Comparison of ENCODE assay signal across 11 mouse cellular contexts in the genomic region with DNA sequence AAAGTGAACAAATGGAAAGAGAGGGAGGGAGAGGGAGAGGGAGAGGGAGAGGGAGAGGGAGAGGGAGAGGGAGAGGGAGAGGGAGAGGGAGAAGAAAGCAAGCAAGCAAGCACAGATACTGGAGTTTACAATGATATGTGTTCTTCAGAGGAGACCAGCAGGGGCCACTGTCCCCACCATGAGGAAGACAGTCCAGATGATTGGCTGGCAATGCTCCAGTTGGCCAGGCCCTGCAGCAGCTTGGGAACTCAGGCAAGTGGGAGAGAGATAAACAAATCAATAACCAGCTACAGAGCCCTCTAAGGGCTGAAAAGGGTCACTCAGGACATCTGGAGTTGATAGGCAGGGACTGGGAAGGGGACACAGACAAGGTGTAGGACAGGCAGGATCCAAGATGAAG.
DNase-seq lines count a peak whose midpoint lies in the region; ATAC-seq and TF ChIP-seq lines count a peak whose summit lies in the region.
"Had no signal": no experiment of that assay in that cellular context is flagged by ENCODE, and none has a peak within 500 bp of the region (broad histone marks: within the 10 kb centered on the region; RNA-seq: fewer than 3 reads in every experiment).

No protein-coding gene starts in this region.

- H3K4me1 ChIP-seq in forebrain, embryonic 14.5 days (ENCODE audit: control insufficient read depth, insufficient read depth, low read length) = peaks cover 30% of the 10 kb centered on the region
- H3K4me1 ChIP-seq in forebrain, embryonic 10.5 days = peaks cover 32% of the 10 kb centered on the region
- peaks cover 5% of the 10 kb centered on the region; the same call in 1 of the 2 replicates for H3K4me1 ChIP-seq in midbrain, embryonic 14.5 days (ENCODE audit: control insufficient read depth, insufficient read depth, low read length)
- peaks cover 9% of the 10 kb centered on the region for H3K4me1 ChIP-seq in midbrain, embryonic 15.5 days
- peaks cover 14% of the 10 kb centered on the region for H3K4me1 ChIP-seq in forebrain, postnatal 0 days (ENCODE audit: insufficient read depth)
- peaks cover 24% of the 10 kb centered on the region for H3K4me1 ChIP-seq in olfactory bulb, adult 2 months (ENCODE audit: control insufficient read depth, insufficient read depth, low read length)
- H3K4me1 ChIP-seq: embryonic facial prominence, embryonic 12.5 days; limb, embryonic 15.5 days had no signal

- TF ChIP-seq POLR2A in olfactory bulb, adult 2 months (IDR thresholded peaks at IDR 0.05; ENCODE audit: insufficient read depth, low read depth, low read length) = no peak

- 0 out of 2 replicates have a peak, but pooled peaks have one; percentile 8 for ATAC-seq in forebrain, embryonic 14.5 days
- ATAC-seq in midbrain, embryonic 14.5 days (ENCODE audit: low FRiP score, low TSS enrichment) = no peak
- no peak for ATAC-seq in midbrain, embryonic 15.5 days (replicated peaks)
- ATAC-seq in forebrain, postnatal 0 days = peak; percentile 23; the same call in 1 of the 2 replicates
- ATAC-seq: CD4-positive, CD25-positive, alpha-beta regulatory T cell, adult 4 months had no signal

- no peak overlapping the region for H3K4me2 ChIP-seq in forebrain, embryonic 14.5 days (ENCODE audit: low read length)
- H3K4me2 ChIP-seq in midbrain, embryonic 14.5 days (ENCODE audit: low read length) = no peak overlapping the region
- H3K4me2 ChIP-seq in midbrain, embryonic 15.5 days = no peak overlapping the region
- no peak overlapping the region for H3K4me2 ChIP-seq in forebrain, postnatal 0 days (ENCODE audit: low read depth)
- H3K4me2 ChIP-seq: embryonic facial prominence, embryonic 12.5 days; limb, embryonic 15.5 days had no signal

- no peaks in the 10 kb centered on the region for H3K9me3 ChIP-seq in forebrain, embryonic 14.5 days (replicated peaks; ENCODE audit: control insufficient read depth, low read length)
- no peaks in the 10 kb centered on the region for H3K9me3 ChIP-seq in forebrain, embryonic 10.5 days
- no peaks in the 10 kb centered on the region for H3K9me3 ChIP-seq in midbrain, embryonic 14.5 days (ENCODE audit: control insufficient read depth, low read length)
- no peaks in the 10 kb centered on the region for H3K9me3 ChIP-seq in midbrain, embryonic 15.5 days
- H3K9me3 ChIP-seq in forebrain, postnatal 0 days (ENCODE audit: low read length) = no peaks in the 10 kb centered on the region
- H3K9me3 ChIP-seq: embryonic facial prominence, embryonic 12.5 days; limb, embryonic 15.5 days had no signal

- H3K36me3 ChIP-seq in forebrain, embryonic 14.5 days (ENCODE audit: control insufficient read depth, insufficient read depth, low read length) = no peaks in the 10 kb centered on the region
- H3K36me3 ChIP-seq in forebrain, embryonic 10.5 days (replicated peaks) = no peaks in the 10 kb centered on the region
- no peaks in the 10 kb centered on the region for H3K36me3 ChIP-seq in midbrain, embryonic 14.5 days (ENCODE audit: control insufficient read depth, insufficient read depth, low read length)
- H3K36me3 ChIP-seq in midbrain, embryonic 15.5 days (replicated peaks) = no peaks in the 10 kb centered on the region
- H3K36me3 ChIP-seq in forebrain, postnatal 0 days (ENCODE audit: insufficient read depth) = no peaks in the 10 kb centered on the region
- H3K36me3 ChIP-seq: embryonic facial prominence, embryonic 12.5 days; limb, embryonic 15.5 days had no signal

- H3K4me3 ChIP-seq in forebrain, embryonic 14.5 days (ENCODE audit: low read depth, low read length) = no peak overlapping the region
- no peak overlapping the region for H3K4me3 ChIP-seq in forebrain, embryonic 10.5 days
- H3K4me3 ChIP-seq in midbrain, embryonic 14.5 days (replicated peaks; ENCODE audit: low read depth, low read length) = no peak overlapping the region
- H3K4me3 ChIP-seq in midbrain, embryonic 15.5 days = no peak overlapping the region
- no peak overlapping the region for H3K4me3 ChIP-seq in forebrain, postnatal 0 days (ENCODE audit: low read depth, low read length)
- no peak overlapping the region for H3K4me3 ChIP-seq in olfactory bulb, adult 2 months (ENCODE audit: insufficient read depth, low read depth, low read length)
- H3K4me3 ChIP-seq: embryonic facial prominence, embryonic 12.5 days; limb, embryonic 15.5 days had no signal

- H3K27me3 ChIP-seq in forebrain, embryonic 14.5 days (replicated peaks; ENCODE audit: control insufficient read depth, insufficient read depth, low read length) = no peaks in the 10 kb centered on the region
- H3K27me3 ChIP-seq in forebrain, embryonic 10.5 days (ENCODE audit: poor library complexity, severe bottlenecking) = no peaks in the 10 kb centered on the region
- no peaks in the 10 kb centered on the region for H3K27me3 ChIP-seq in midbrain, embryonic 14.5 days (ENCODE audit: control insufficient read depth, insufficient read depth, low read length)
- no peaks in the 10 kb centered on the region for H3K27me3 ChIP-seq in midbrain, embryonic 15.5 days (replicated peaks)
- H3K27me3 ChIP-seq in forebrain, postnatal 0 days (ENCODE audit: insufficient read depth, low read length) = no peaks in the 10 kb centered on the region
- H3K27me3 ChIP-seq: embryonic facial prominence, embryonic 12.5 days; limb, embryonic 15.5 days had no signal

- peak; percentile 67 for DNase-seq in forebrain, embryonic 14.5 days (ENCODE audit: low spot score)
- no peak for DNase-seq in forebrain, embryonic 10.5 days (ENCODE audit: extremely low spot score, low spot score)
- DNase-seq in midbrain, embryonic 14.5 days = peak; percentile 62
- peak; percentile 64 for DNase-seq in forebrain, postnatal 0 days
- no peak for DNase-seq in urinary bladder, adult 2 months (ENCODE audit: low spot score)
- DNase-seq in urinary bladder, postnatal 14 days (ENCODE audit: low spot score) = no peak

- H3K9ac ChIP-seq in forebrain, embryonic 14.5 days (ENCODE audit: low read length) = no peak overlapping the region
- no peak overlapping the region for H3K9ac ChIP-seq in midbrain, embryonic 14.5 days (replicated peaks; ENCODE audit: low read length)
- no peak overlapping the region for H3K9ac ChIP-seq in midbrain, embryonic 15.5 days
- H3K9ac ChIP-seq in forebrain, postnatal 0 days = no peak overlapping the region
- H3K9ac ChIP-seq: embryonic facial prominence, embryonic 12.5 days; limb, embryonic 15.5 days had no signal

- TF ChIP-seq CTCF in forebrain, postnatal 0 days (IDR thresholded peaks at IDR 0.05; ENCODE audit: low read depth) = peak; percentile 23; the same call in 1 of the 2 replicates
- TF ChIP-seq CTCF in olfactory bulb, adult 2 months (IDR thresholded peaks at IDR 0.05; ENCODE audit: insufficient read depth, low read depth, low read length) = no peak

- no peak overlapping the region for H3K27ac ChIP-seq in forebrain, embryonic 14.5 days (ENCODE audit: low read depth, low read length)
- no peak overlapping the region for H3K27ac ChIP-seq in forebrain, embryonic 10.5 days
- H3K27ac ChIP-seq in midbrain, embryonic 14.5 days (replicated peaks; ENCODE audit: low read depth, low read length) = no peak overlapping the region
- no peak overlapping the region for H3K27ac ChIP-seq in midbrain, embryonic 15.5 days
- H3K27ac ChIP-seq in forebrain, postnatal 0 days (ENCODE audit: low read depth, low read length) = no peak overlapping the region
- 0 out of 2 replicates have a peak overlapping the region, but pooled peaks have one; percentile 23 for H3K27ac ChIP-seq in olfactory bulb, adult 2 months (ENCODE audit: insufficient read depth, low read depth, low read length)
- H3K27ac ChIP-seq: embryonic facial prominence, embryonic 12.5 days; limb, embryonic 15.5 days had no signal

Comparison
In these comparisons a context has a peak if more than half of its experiments do, and no peak if none do; other contexts are left out.
1. DNase-seq: peak in forebrain, embryonic 14.5 days (single experiment), midbrain, embryonic 14.5 days (single experiment) and forebrain, postnatal 0 days (single experiment); none in forebrain, embryonic 10.5 days (single experiment), urinary bladder, adult 2 months (single experiment) and urinary bladder, postnatal 14 days (single experiment).
2. ATAC-seq: peak in forebrain, embryonic 14.5 days (single experiment) and forebrain, postnatal 0 days (single experiment); none in midbrain, embryonic 14.5 days (single experiment) and midbrain, embryonic 15.5 days (single experiment).